Mouse (Mus musculus): ENCODE measurements around the gene Slc9a3.

GRCm38 (mm10) chr13:74113626-74114191 lies 7.5 kb upstream of the Slc9a3 start:
- no peak for TF ChIP-seq CTCF (IDR thresholded peaks at IDR 0.05; ENCODE audit: low read depth)
- no peak for TF ChIP-seq EP300 (optimal IDR thresholded peaks at IDR 0.05)

Data from stomach, postnatal 0 days (tissue).